Mouse (Mus musculus) cerebellum, adult 11-12 months (tissue): ENCODE results near the gene Unc5c.

Source experiments
- DNase-seq: peaks from one replicate; pipeline ENCODE4 v3.0.0; 2022

Gene Unc5c

GRCm38 (mm10) chr3:141465104-141465705 lies at the start of gene Unc5c:
Unc5c (plus strand) TSS chr3:141465216.
- peak; percentile 95 for DNase-seq

- no peak for DNase-seq
These were observed 7.5 kb upstream of the Unc5c start for GRCm38 (mm10) chr3:141457475-141457874.

GRCm38 (mm10) chr3:141462482-141462881 lies 2.5 kb upstream of the Unc5c start:
- peak; percentile 30 for DNase-seq

- peak; percentile 91 for DNase-seq
These were observed 319 bp upstream of the Unc5c start for GRCm38 (mm10) chr3:141464691-141465103.

GRCm38 (mm10) chr3:141466061-141466460 lies 1.0 kb downstream of the Unc5c start:
- DNase-seq = peak; percentile 70

- DNase-seq = peak; percentile 28
These were observed 1.8 kb downstream of the Unc5c start for GRCm38 (mm10) chr3:141466727-141467335.

- peak; percentile 24 for DNase-seq
These were observed 4.3 kb downstream of the Unc5c start for GRCm38 (mm10) chr3:141469338-141469737.

GRCm38 (mm10) chr3:141473205-141473604 lies 8.2 kb downstream of the Unc5c start:
- no peak for DNase-seq

- no peak for DNase-seq
These were observed 10.4 kb downstream of the Unc5c start for GRCm38 (mm10) chr3:141475389-141475788.

- DNase-seq = no peak
These were observed 10.9 kb downstream of the Unc5c start for GRCm38 (mm10) chr3:141475919-141476318.

GRCm38 (mm10) chr3:141476670-141477069 lies 11.7 kb downstream of the Unc5c start:
- no peak for DNase-seq

GRCm38 (mm10) chr3:141482465-141482864 lies 17.4 kb downstream of the Unc5c start:
- DNase-seq = no peak

GRCm38 (mm10) chr3:141483665-141484431 lies 18.8 kb downstream of the Unc5c start:
- DNase-seq = no peak

GRCm38 (mm10) chr3:141485218-141485617 lies 20.2 kb downstream of the Unc5c start:
- no peak for DNase-seq

GRCm38 (mm10) chr3:141490647-141491046 lies 25.6 kb downstream of the Unc5c start:
- DNase-seq = no peak

- DNase-seq = peak; percentile 27
These were observed 26.4 kb downstream of the Unc5c start for GRCm38 (mm10) chr3:141491272-141491950.

GRCm38 (mm10) chr3:141491951-141492310 lies 26.9 kb downstream of the Unc5c start:
- DNase-seq = no peak

GRCm38 (mm10) chr3:141493000-141493399 lies 28.0 kb downstream of the Unc5c start:
- DNase-seq = no peak

GRCm38 (mm10) chr3:141498348-141499056 lies 33.5 kb downstream of the Unc5c start:
- no peak for DNase-seq

GRCm38 (mm10) chr3:141501845-141502505 lies 37.0 kb downstream of the Unc5c start:
- no peak for DNase-seq

GRCm38 (mm10) chr3:141503331-141503730 lies 38.3 kb downstream of the Unc5c start:
- no peak for DNase-seq

- DNase-seq = no peak
These were observed 44.8 kb downstream of the Unc5c start for GRCm38 (mm10) chr3:141509772-141510171.
